Mouse (Mus musculus) midbrain, embryonic 10.5 days (tissue): ENCODE data around the gene Slc22a28. TPM values are rescaled to one million over a fixed set of nuclear protein-coding genes. Genes with fewer than 3 reads are reported as not detected.
"Not testable (repeated sequence)": the region's sequence is repeated elsewhere in the genome, so short reads cannot be mapped to it uniquely, and the experiment has no call there.

Source experiments
- DNase-seq: peaks from one replicate; pipeline ENCODE4 v3.0.0-alpha.2; 2017; ENCODE audit warnings: low spot score
- H3K27ac ChIP-seq: fragments of 300-500 bp; sonication (generic); replicated peaks from 2 replicates; pipeline ENCODE4 v1.5.1; 2016; ENCODE audit warnings: mild to moderate bottlenecking
- H3K27me3 ChIP-seq: fragments of 300-500 bp; sonication (generic); 2 replicates; pipeline ENCODE4 v1.6.1; 2016; ENCODE audit warnings: low read depth, mild to moderate bottlenecking; ENCODE audit not compliant: poor library complexity, severe bottlenecking
- H3K36me3 ChIP-seq: fragments of 300-500 bp; sonication (generic); 2 replicates; pipeline ENCODE4 v1.6.1; 2016; ENCODE audit warnings: mild to moderate bottlenecking, moderate library complexity
- H3K4me1 ChIP-seq: fragments of 300-500 bp; sonication (generic); 2 replicates; pipeline ENCODE4 v1.6.1; 2016
- H3K4me3 ChIP-seq: fragments of 300-500 bp; sonication (generic); 2 replicates; pipeline ENCODE4 v1.5.1; 2016; ENCODE audit warnings: mild to moderate bottlenecking, moderate library complexity
- H3K9me3 ChIP-seq: fragments of 300-500 bp; sonication (generic); replicated peaks from 2 replicates; pipeline ENCODE4 v1.6.1; 2016; ENCODE audit warnings: mild to moderate bottlenecking
- WGBS: fragments of 180-500 bp; shearing (Covaris S2); methylation state at CpG from one replicate; pipeline ENCODE4 v1.1.7; 2016; 5-methylcytosine and 5-hydroxymethylcytosine counted together
- polyA plus RNA-seq: library from polyadenylated mRNA; unstranded; fragments of >200 nt; fragmentation: Nextera tagmentation; extraction: Ambion mirVana; gene quantifications from 2 replicates; pipeline ENCODE4 v1.2.1, GENCODE M21; 2016

Gene Slc22a28
- polyA plus RNA-seq = not detected in 2 replicates

- not testable (repeated sequence) for DNase-seq, H3K4me3 ChIP-seq, H3K36me3 ChIP-seq, H3K27me3 ChIP-seq, H3K27ac ChIP-seq, H3K4me1 ChIP-seq
- 91% methylated on average over 2 of the region's 3 CpGs for WGBS
- peaks cover 43% of the 10 kb centered on the region for H3K9me3 ChIP-seq
These were observed at the start of gene Slc22a28 for GRCm38 (mm10) chr19:8131881-8132280. TSS of gene Slc22a28 (minus strand) at chr19:8131982.

- H3K27ac ChIP-seq = no peak overlapping the region
- H3K4me3 ChIP-seq = no peak overlapping the region
- WGBS = 52% methylated on average over 2 of the region's 2 CpGs
- no peaks in the 10 kb centered on the region for H3K27me3 ChIP-seq
- H3K36me3 ChIP-seq = no peaks in the 10 kb centered on the region
- no peaks in the 10 kb centered on the region for H3K4me1 ChIP-seq
- H3K9me3 ChIP-seq = peaks cover 61% of the 10 kb centered on the region
- DNase-seq = no peak
These were observed 17.2 kb upstream of the Slc22a28 start for GRCm38 (mm10) chr19:8148787-8149523.

GRCm38 (mm10) chr19:8142716-8143115 is 10.9 kb upstream of the Slc22a28 start:
- DNase-seq, H3K4me1 ChIP-seq, H3K27me3 ChIP-seq, H3K27ac ChIP-seq, H3K36me3 ChIP-seq, H3K4me3 ChIP-seq: not testable (repeated sequence)
- 87% methylated on average over 2 of the region's 2 CpGs for WGBS
- peaks cover 58% of the 10 kb centered on the region for H3K9me3 ChIP-seq

- not testable (repeated sequence) for H3K27ac ChIP-seq, H3K4me1 ChIP-seq, DNase-seq, H3K36me3 ChIP-seq, H3K27me3 ChIP-seq, H3K4me3 ChIP-seq
- 72% methylated on average over 14 of the region's 14 CpGs for WGBS
- H3K9me3 ChIP-seq = peaks cover 45% of the 10 kb centered on the region
These were observed 2.5 kb upstream of the Slc22a28 start for GRCm38 (mm10) chr19:8134127-8134841.

- Histone ChIP-seq H3K9me3 (peaks cover 41% of the 10 kb centered on the region), H3K4me3 (no peak overlapping the region), H3K27ac (no peak overlapping the region), H3K36me3 (no peaks in the 10 kb centered on the region), H3K27me3 (no peaks in the 10 kb centered on the region), H3K4me1 (no peaks in the 10 kb centered on the region)
- no peak for DNase-seq
- 93% methylated on average over 13 of the region's 13 CpGs for WGBS
These were observed 111.9 kb downstream of the Slc22a28 start for GRCm38 (mm10) chr19:8019904-8020349.

GRCm38 (mm10) chr19:8019329-8019851 is 112.4 kb downstream of the Slc22a28 start:
- WGBS = 89% methylated on average over 17 of the region's 17 CpGs
- not testable (repeated sequence) for H3K4me1 ChIP-seq, H3K27me3 ChIP-seq, H3K36me3 ChIP-seq, DNase-seq, H3K27ac ChIP-seq, H3K4me3 ChIP-seq
- peaks cover 41% of the 10 kb centered on the region for H3K9me3 ChIP-seq

GRCm38 (mm10) chr19:8018535-8018934 is 113.2 kb downstream of the Slc22a28 start:
- not testable (repeated sequence) for H3K4me1 ChIP-seq, H3K4me3 ChIP-seq, H3K27ac ChIP-seq, H3K27me3 ChIP-seq, DNase-seq, H3K36me3 ChIP-seq
- 92% methylated on average over 9 of the region's 9 CpGs for whole genome bisulfite sequencing
- H3K9me3 ChIP-seq = peaks cover 41% of the 10 kb centered on the region

Other genes starting within 250 kb of the Slc22a28 start
- not detected in 2 replicates for gene Slc22a27, start 166.0 kb downstream of the Slc22a28 start, polyA plus RNA-seq
- gene Slc22a29, start 86.9 kb upstream of the Slc22a28 start, polyA plus RNA-seq = not detected in 2 replicates